Mouse (Mus musculus) yolk sac, embryonic 10.5 days (tissue): ENCODE data around the gene Melk.

Experiments
- DNase-seq: peaks from one replicate; pipeline ENCODE4 v3.0.0-alpha.2; 2017; ENCODE audit warnings: low spot score

Melk gene

GRCm38 (mm10) chr4:44300781-44301750 lies at the start of gene Melk:
Gene Melk (plus strand): TSS chr4:44300876.
- DNase-seq: peak; percentile 87

- DNase-seq: no peak
These were observed 49.2 kb upstream of the Melk start for GRCm38 (mm10) chr4:44251521-44251920.

GRCm38 (mm10) chr4:44251966-44252916 lies 48.4 kb upstream of the Melk start:
- peak; percentile 40 for DNase-seq

- peak; percentile 80 for DNase-seq
These were observed 47.5 kb upstream of the Melk start for GRCm38 (mm10) chr4:44253191-44253590.

- DNase-seq: no peak
These were observed 46.1 kb upstream of the Melk start for GRCm38 (mm10) chr4:44254579-44254978.

- DNase-seq: no peak
These were observed 41.5 kb upstream of the Melk start for GRCm38 (mm10) chr4:44259126-44259525.

GRCm38 (mm10) chr4:44260244-44260643 lies 40.4 kb upstream of the Melk start:
- peak; percentile 53 for DNase-seq

- DNase-seq: no peak
These were observed 35.2 kb upstream of the Melk start for GRCm38 (mm10) chr4:44265500-44265899.

- DNase-seq: no peak
These were observed 33.2 kb upstream of the Melk start for GRCm38 (mm10) chr4:44267437-44267836.

- DNase-seq: no peak
These were observed 31.3 kb upstream of the Melk start for GRCm38 (mm10) chr4:44269376-44269817.

- DNase-seq: no peak
These were observed 29.5 kb upstream of the Melk start for GRCm38 (mm10) chr4:44271134-44271533.

- DNase-seq: no peak
These were observed 18.9 kb upstream of the Melk start for GRCm38 (mm10) chr4:44281597-44282265.

GRCm38 (mm10) chr4:44292534-44292933 lies 8.1 kb upstream of the Melk start:
- peak; percentile 38 for DNase-seq

- no peak for DNase-seq
These were observed 4.8 kb upstream of the Melk start for GRCm38 (mm10) chr4:44295837-44296236.

- no peak for DNase-seq
These were observed 5.9 kb downstream of the Melk start for GRCm38 (mm10) chr4:44306585-44306984.

GRCm38 (mm10) chr4:44310429-44310828 lies 9.8 kb downstream of the Melk start:
- no peak for DNase-seq

GRCm38 (mm10) chr4:44310911-44311310 lies 10.2 kb downstream of the Melk start:
- DNase-seq: no peak

- DNase-seq: no peak
These were observed 15.7 kb downstream of the Melk start for GRCm38 (mm10) chr4:44316270-44316809.

GRCm38 (mm10) chr4:44320448-44320847 lies 19.8 kb downstream of the Melk start:
- DNase-seq: no peak

- DNase-seq: no peak
These were observed 21.4 kb downstream of the Melk start for GRCm38 (mm10) chr4:44322124-44322523.

- no peak for DNase-seq
These were observed 24.8 kb downstream of the Melk start for GRCm38 (mm10) chr4:44325453-44325852.

GRCm38 (mm10) chr4:44326721-44327120 lies 26.0 kb downstream of the Melk start:
- DNase-seq: no peak
